Mouse (Mus musculus): ENCODE measurements at regions not wholly inside any gene's neighbourhood (a gene's known extent, or its start where the extent isn't known, plus 50 kb on each side); places are given as distances from the start of the nearest gene placed in this dataset.
"Not testable (repeated sequence)": the region's sequence is repeated elsewhere in the genome, so short reads cannot be mapped to it uniquely, and the experiment has no call there.

GRCm38 (mm10) chr3:155662280-155662679 is 569.0 kb downstream of the Lrriq3 start:
- H3K27me3 ChIP-seq = no peaks in the 10 kb centered on the region
- H3K9ac ChIP-seq = no peak overlapping the region
- H3K4me1 ChIP-seq = no peaks in the 10 kb centered on the region
- H3K9me3 ChIP-seq = no peaks in the 10 kb centered on the region
- no peak overlapping the region for H3K4me3 ChIP-seq
- H3K36me3 ChIP-seq = no peaks in the 10 kb centered on the region
- H3K4me2 ChIP-seq (replicated peaks) = no peak overlapping the region
- no peak overlapping the region for H3K27ac ChIP-seq
- no peak for ATAC-seq (ENCODE audit: insufficient number of reproducible peaks, insufficient read depth, low FRiP score, low TSS enrichment)

GRCm38 (mm10) chr3:155672558-155672957 is 579.3 kb downstream of the Lrriq3 start:
- whole genome bisulfite sequencing = 76% methylated on average over 1 of the region's 1 CpGs

GRCm38 (mm10) chr3:155680200-155680599 is 587.0 kb downstream of the Lrriq3 start:
- no peaks in the 10 kb centered on the region for H3K9me3 ChIP-seq
- H3K27ac ChIP-seq = no peak overlapping the region
- no peaks in the 10 kb centered on the region for H3K36me3 ChIP-seq
- H3K4me2 ChIP-seq (replicated peaks) = no peak overlapping the region
- WGBS = 84% methylated on average over 4 of the region's 4 CpGs
- no peak for ATAC-seq (ENCODE audit: insufficient number of reproducible peaks, insufficient read depth, low FRiP score, low TSS enrichment)
- no peaks in the 10 kb centered on the region for H3K27me3 ChIP-seq
- H3K4me1 ChIP-seq = no peaks in the 10 kb centered on the region
- no peak overlapping the region for H3K9ac ChIP-seq
- no peak overlapping the region for H3K4me3 ChIP-seq

More at GRCm38 (mm10) chr3:155672558-155672957, 579.3 kb downstream of the Lrriq3 start:
- no peak overlapping the region for H3K9ac ChIP-seq
- H3K9me3 ChIP-seq = no peaks in the 10 kb centered on the region
- H3K4me1 ChIP-seq = no peaks in the 10 kb centered on the region
- H3K27ac ChIP-seq = no peak overlapping the region
- ATAC-seq (ENCODE audit: insufficient number of reproducible peaks, insufficient read depth, low FRiP score, low TSS enrichment) = no peak
- H3K27me3 ChIP-seq = no peaks in the 10 kb centered on the region
- no peak overlapping the region for H3K4me2 ChIP-seq (replicated peaks)
- H3K4me3 ChIP-seq = no peak overlapping the region
- H3K36me3 ChIP-seq = no peaks in the 10 kb centered on the region

- Histone ChIP-seq H3K9me3 (no peaks in the 10 kb centered on the region), H3K4me1 (no peaks in the 10 kb centered on the region), H3K27me3 (no peaks in the 10 kb centered on the region), H3K36me3 (no peaks in the 10 kb centered on the region), H3K27ac (no peak overlapping the region), H3K4me3 (no peak overlapping the region), H3K9ac (no peak overlapping the region), H3K4me2 (replicated peaks) (no peak overlapping the region)
- no peak for ATAC-seq (ENCODE audit: insufficient number of reproducible peaks, insufficient read depth, low FRiP score, low TSS enrichment)
- WGBS = 59% methylated on average over 8 of the region's 8 CpGs
Observed at GRCm38 (mm10) chr3:155682921-155683813, 589.9 kb downstream of the Lrriq3 start.

- no peaks in the 10 kb centered on the region for H3K4me1 ChIP-seq
- ATAC-seq (ENCODE audit: insufficient number of reproducible peaks, insufficient read depth, low FRiP score, low TSS enrichment) = no peak
- WGBS = 78% methylated on average over 5 of the region's 5 CpGs
- no peak overlapping the region for H3K9ac ChIP-seq
- H3K9me3 ChIP-seq = no peaks in the 10 kb centered on the region
- no peak overlapping the region for H3K27ac ChIP-seq
- no peak overlapping the region for H3K4me2 ChIP-seq (replicated peaks)
- no peaks in the 10 kb centered on the region for H3K36me3 ChIP-seq
- no peak overlapping the region for H3K4me3 ChIP-seq
- H3K27me3 ChIP-seq = no peaks in the 10 kb centered on the region
Observed at GRCm38 (mm10) chr3:155688358-155688757, 595.1 kb downstream of the Lrriq3 start.

GRCm38 (mm10) chr3:155723011-155723510 is 629.8 kb downstream of the Lrriq3 start:
- H3K36me3 ChIP-seq = no peaks in the 10 kb centered on the region
- WGBS = 83% methylated on average over 5 of the region's 5 CpGs

GRCm38 (mm10) chr3:155742421-155742820 is 649.2 kb downstream of the Lrriq3 start:
- Histone ChIP-seq H3K4me2 (replicated peaks) (no peak overlapping the region), H3K27me3 (no peaks in the 10 kb centered on the region), H3K27ac (no peak overlapping the region), H3K9me3 (no peaks in the 10 kb centered on the region), H3K4me1 (no peaks in the 10 kb centered on the region), H3K36me3 (no peaks in the 10 kb centered on the region), H3K4me3 (no peak overlapping the region), H3K9ac (no peak overlapping the region)
- ATAC-seq (ENCODE audit: insufficient number of reproducible peaks, insufficient read depth, low FRiP score, low TSS enrichment) = no peak
- WGBS = 93% methylated on average over 2 of the region's 2 CpGs

More at GRCm38 (mm10) chr3:155723011-155723510, 629.8 kb downstream of the Lrriq3 start:
- H3K27me3 ChIP-seq = no peaks in the 10 kb centered on the region
- H3K4me3 ChIP-seq = no peak overlapping the region
- H3K4me1 ChIP-seq = no peaks in the 10 kb centered on the region
- no peaks in the 10 kb centered on the region for H3K9me3 ChIP-seq
- no peak overlapping the region for H3K9ac ChIP-seq
- no peak overlapping the region for H3K4me2 ChIP-seq (replicated peaks)
- ATAC-seq (ENCODE audit: insufficient number of reproducible peaks, insufficient read depth, low FRiP score, low TSS enrichment) = no peak
- H3K27ac ChIP-seq = no peak overlapping the region

- H3K4me3 ChIP-seq; H3K27me3 ChIP-seq; H3K4me2 ChIP-seq (replicated peaks); H3K36me3 ChIP-seq; ATAC-seq (ENCODE audit: insufficient number of reproducible peaks, insufficient read depth, low FRiP score, low TSS enrichment); H3K27ac ChIP-seq; H3K9me3 ChIP-seq; H3K4me1 ChIP-seq; H3K9ac ChIP-seq: not testable (repeated sequence)
- WGBS = 19% methylated on average over 1 of the region's 1 CpGs
Observed at GRCm38 (mm10) chr3:155746601-155747000, 653.4 kb downstream of the Lrriq3 start.

GRCm38 (mm10) chr3:155747511-155747910 is 654.3 kb downstream of the Lrriq3 start:
- no peaks in the 10 kb centered on the region for H3K9me3 ChIP-seq
- ATAC-seq (ENCODE audit: insufficient number of reproducible peaks, insufficient read depth, low FRiP score, low TSS enrichment) = no peak
- no peaks in the 10 kb centered on the region for H3K4me1 ChIP-seq
- no peak overlapping the region for H3K4me2 ChIP-seq (replicated peaks)
- H3K4me3 ChIP-seq = no peak overlapping the region
- H3K9ac ChIP-seq = no peak overlapping the region
- H3K36me3 ChIP-seq = no peaks in the 10 kb centered on the region
- H3K27me3 ChIP-seq = no peaks in the 10 kb centered on the region
- no peak overlapping the region for H3K27ac ChIP-seq

- H3K9me3 ChIP-seq = no peaks in the 10 kb centered on the region
- H3K4me1 ChIP-seq = no peaks in the 10 kb centered on the region
- no peak overlapping the region for H3K4me2 ChIP-seq (replicated peaks)
- no peak overlapping the region for H3K27ac ChIP-seq
- H3K4me3 ChIP-seq = no peak overlapping the region
- ATAC-seq (ENCODE audit: insufficient number of reproducible peaks, insufficient read depth, low FRiP score, low TSS enrichment) = no peak
- H3K9ac ChIP-seq = no peak overlapping the region
- no peaks in the 10 kb centered on the region for H3K36me3 ChIP-seq
- H3K27me3 ChIP-seq = no peaks in the 10 kb centered on the region
- WGBS = 85% methylated on average over 3 of the region's 3 CpGs
Observed at GRCm38 (mm10) chr3:155757285-155757684, 664.1 kb downstream of the Lrriq3 start.

GRCm38 (mm10) chr3:155776019-155776418 is 682.8 kb downstream of the Lrriq3 start:
- Histone ChIP-seq H3K4me2 (replicated peaks) (no peak overlapping the region), H3K9me3 (no peaks in the 10 kb centered on the region)

GRCm38 (mm10) chr3:155777025-155777424 is 683.8 kb downstream of the Lrriq3 start:
- no peak overlapping the region for H3K27ac ChIP-seq
- H3K4me2 ChIP-seq (replicated peaks) = no peak overlapping the region
- H3K4me3 ChIP-seq = no peak overlapping the region
- H3K27me3 ChIP-seq = no peaks in the 10 kb centered on the region
- no peaks in the 10 kb centered on the region for H3K4me1 ChIP-seq
- 68% methylated on average over 1 of the region's 1 CpGs for WGBS
- H3K36me3 ChIP-seq = no peaks in the 10 kb centered on the region
- H3K9me3 ChIP-seq = no peaks in the 10 kb centered on the region
- ATAC-seq (ENCODE audit: insufficient number of reproducible peaks, insufficient read depth, low FRiP score, low TSS enrichment) = no peak
- no peak overlapping the region for H3K9ac ChIP-seq

More at GRCm38 (mm10) chr3:155776019-155776418, 682.8 kb downstream of the Lrriq3 start:
- 90% methylated on average over 1 of the region's 1 CpGs for WGBS
- no peaks in the 10 kb centered on the region for H3K4me1 ChIP-seq
- H3K27me3 ChIP-seq = no peaks in the 10 kb centered on the region
- no peak overlapping the region for H3K4me3 ChIP-seq
- no peak overlapping the region for H3K9ac ChIP-seq
- no peak for ATAC-seq (ENCODE audit: insufficient number of reproducible peaks, insufficient read depth, low FRiP score, low TSS enrichment)
- H3K36me3 ChIP-seq = no peaks in the 10 kb centered on the region
- no peak overlapping the region for H3K27ac ChIP-seq

Data from embryonic facial prominence, embryonic 12.5 days (tissue).